Mouse (Mus musculus) CD4-positive helper T cell, adult 2 months (primary cell): ENCODE results near the gene Zc3hc1.
"Not testable (repeated sequence)": the region's sequence is repeated elsewhere in the genome, so short reads cannot be mapped to it uniquely, and the experiment has no call there.

Experiments used
- DNase-seq: peaks from one replicate; pipeline ENCODE4 v3.0.0-alpha.2; 2012; ENCODE audit warnings: low read depth, missing footprints, low spot score

The Zc3hc1 gene

GRCm38 (mm10) chr6:30390714-30391697, at the start of gene Zc3hc1:
Zc3hc1 (minus strand) TSS chr6:30391028.
- DNase-seq = peak; percentile 92

- DNase-seq = no peak
Measured at GRCm38 (mm10) chr6:30439576-30439975, 48.7 kb upstream of the Zc3hc1 start.

- no peak for DNase-seq
Measured at GRCm38 (mm10) chr6:30437054-30437453, 46.2 kb upstream of the Zc3hc1 start.

GRCm38 (mm10) chr6:30436476-30436875, 45.6 kb upstream of the Zc3hc1 start:
- no peak for DNase-seq

- DNase-seq = no peak
Measured at GRCm38 (mm10) chr6:30432461-30433192, 41.8 kb upstream of the Zc3hc1 start.

- DNase-seq = no peak
Measured at GRCm38 (mm10) chr6:30416801-30417200, 26.0 kb upstream of the Zc3hc1 start.

GRCm38 (mm10) chr6:30416126-30416525, 25.3 kb upstream of the Zc3hc1 start:
- DNase-seq = no peak

- DNase-seq = no peak
Measured at GRCm38 (mm10) chr6:30411311-30411710, 20.5 kb upstream of the Zc3hc1 start.

- no peak for DNase-seq
Measured at GRCm38 (mm10) chr6:30409399-30410093, 18.7 kb upstream of the Zc3hc1 start.

- no peak for DNase-seq
Measured at GRCm38 (mm10) chr6:30408276-30408675, 17.4 kb upstream of the Zc3hc1 start.

- no peak for DNase-seq
Measured at GRCm38 (mm10) chr6:30404671-30405070, 13.8 kb upstream of the Zc3hc1 start.

- peak; percentile 80 for DNase-seq
Measured at GRCm38 (mm10) chr6:30403465-30403864, 12.6 kb upstream of the Zc3hc1 start.

GRCm38 (mm10) chr6:30402091-30402491, 11.3 kb upstream of the Zc3hc1 start:
- no peak for DNase-seq

GRCm38 (mm10) chr6:30401308-30402015, 10.6 kb upstream of the Zc3hc1 start, which contains the start of gene Klhdc10:
Klhdc10 (plus strand) TSS chr6:30401868.
- peak; percentile 98 for DNase-seq

- peak; percentile 35 for DNase-seq
Measured at GRCm38 (mm10) chr6:30400716-30401115, 9.9 kb upstream of the Zc3hc1 start.

GRCm38 (mm10) chr6:30400146-30400545, 9.3 kb upstream of the Zc3hc1 start:
- no peak for DNase-seq

GRCm38 (mm10) chr6:30391996-30392395, 1.2 kb upstream of the Zc3hc1 start:
- no peak for DNase-seq

- not testable (repeated sequence) for DNase-seq
Measured at GRCm38 (mm10) chr6:30390271-30390670, 557 bp downstream of the Zc3hc1 start.

- no peak for DNase-seq
Measured at GRCm38 (mm10) chr6:30381116-30381515, 9.7 kb downstream of the Zc3hc1 start.

- no peak for DNase-seq
Measured at GRCm38 (mm10) chr6:30375791-30376190, 15.0 kb downstream of the Zc3hc1 start.
